Mouse (Mus musculus): ENCODE measurements around the gene Gm9945. TPM values are rescaled to one million over a fixed set of nuclear protein-coding genes. Genes with fewer than 3 reads are reported as not detected.

The Gm9945 gene
- polyA plus RNA-seq, 1 experiment from 2014 or later: not detected

DNA sequence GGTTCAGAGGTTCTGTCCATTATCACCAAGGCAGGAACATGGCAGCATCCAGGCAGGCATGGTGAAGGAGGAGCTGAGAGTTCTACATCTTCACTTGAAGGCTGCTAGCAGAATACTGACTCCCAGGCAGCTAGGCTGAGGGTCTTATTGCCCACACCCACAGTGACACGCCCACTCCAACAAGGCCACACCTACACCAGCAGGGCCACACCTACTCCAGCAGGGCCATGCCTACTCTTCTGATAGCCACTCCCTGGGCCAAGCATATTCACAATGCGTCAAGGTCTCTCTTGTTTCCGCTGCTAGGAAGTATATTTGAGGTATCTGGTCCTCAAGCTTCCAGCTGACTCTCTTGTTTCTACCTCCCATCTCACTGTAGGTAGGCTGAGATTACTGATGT, 21.0 kb upstream of the Gm9945 start:
- Histone ChIP-seq H3K4me2 (ENCODE audit: low read length) (no peak overlapping the region), H3K36me3 (ENCODE audit: insufficient read depth, low read length) (no peaks in the 10 kb centered on the region), H3K27ac (no peak overlapping the region), H3K4me3 (replicated peaks; ENCODE audit: low read depth, low read length) (no peak overlapping the region), H3K9ac (ENCODE audit: low read depth, low read length) (no peak overlapping the region), H3K9me3 (replicated peaks; ENCODE audit: low read length) (no peaks in the 10 kb centered on the region), H3K4me1 (replicated peaks; ENCODE audit: insufficient read depth, low read length) (peaks cover 9% of the 10 kb centered on the region), H3K27me3 (ENCODE audit: insufficient read depth, low read length) (peaks cover 12% of the 10 kb centered on the region)
- WGBS: 68% methylated on average over 3 of the region's 3 CpGs
- ATAC-seq (replicated peaks; ENCODE audit: low FRiP score, low read depth) (no peak), DNase-seq (ENCODE audit: low spot score) (no peak)
- no peak for TF ChIP-seq CTCF (IDR thresholded peaks at IDR 0.05; ENCODE audit: low read depth)

DNA sequence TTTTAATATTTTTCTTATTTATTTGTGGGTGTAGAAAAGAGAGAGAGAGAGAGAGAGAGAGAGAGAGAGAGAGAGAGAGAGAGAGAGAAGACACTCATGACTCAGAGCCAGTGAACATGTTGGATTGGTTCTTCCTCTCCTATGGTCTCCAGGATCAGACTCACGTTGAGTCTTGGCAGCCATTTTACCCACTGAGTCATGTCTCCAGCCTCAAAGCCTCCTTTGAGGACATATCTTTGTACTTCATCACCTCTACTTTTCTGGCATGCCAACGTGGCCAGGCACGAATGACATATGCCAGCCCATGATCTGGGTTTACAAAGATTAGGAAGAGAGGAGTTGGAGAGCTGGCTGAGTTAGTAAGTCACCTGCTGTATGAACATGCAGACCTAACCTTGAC, 19.8 kb upstream of the Gm9945 start:
- peaks cover 10% of the 10 kb centered on the region for H3K4me1 ChIP-seq (replicated peaks; ENCODE audit: insufficient read depth, low read length)
- TF ChIP-seq CTCF (IDR thresholded peaks at IDR 0.05; ENCODE audit: low read depth): no peak
- no peaks in the 10 kb centered on the region for H3K9me3 ChIP-seq (replicated peaks; ENCODE audit: low read length)
- DNase-seq (ENCODE audit: low spot score) (no peak), ATAC-seq (replicated peaks; ENCODE audit: low FRiP score, low read depth) (no peak)
- no peak overlapping the region for H3K9ac ChIP-seq (ENCODE audit: low read depth, low read length)
- H3K27ac ChIP-seq: no peak overlapping the region
- peaks cover 22% of the 10 kb centered on the region for H3K27me3 ChIP-seq (ENCODE audit: insufficient read depth, low read length)
- H3K4me2 ChIP-seq (ENCODE audit: low read length): no peak overlapping the region
- no peak overlapping the region for H3K4me3 ChIP-seq (replicated peaks; ENCODE audit: low read depth, low read length)
- no peaks in the 10 kb centered on the region for H3K36me3 ChIP-seq (ENCODE audit: insufficient read depth, low read length)
- 93% methylated on average over 3 of the region's 3 CpGs for WGBS

DNA sequence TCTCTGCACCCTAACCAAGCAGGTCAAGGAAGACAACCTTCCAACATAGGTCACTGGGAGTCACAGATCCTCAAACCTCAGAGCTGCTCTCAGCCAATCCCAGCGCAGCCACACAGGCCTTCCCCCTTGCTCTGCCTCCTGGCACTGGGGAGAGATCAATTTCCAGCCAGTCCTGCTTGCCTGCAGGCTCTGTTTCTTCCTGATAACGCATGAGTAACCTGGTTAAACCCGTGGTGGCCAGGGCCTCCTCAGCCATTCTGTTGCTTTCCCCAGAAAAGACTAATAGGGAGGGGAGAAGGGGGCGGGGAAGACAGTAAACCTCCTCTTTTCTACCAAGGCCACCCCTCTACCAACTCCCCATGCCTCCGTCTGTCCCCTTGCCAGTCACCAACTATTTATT, 18.2 kb upstream of the Gm9945 start:
- Histone ChIP-seq H3K4me1 (replicated peaks; ENCODE audit: insufficient read depth, low read length) (peaks cover 10% of the 10 kb centered on the region), H3K27ac (no peak overlapping the region), H3K27me3 (ENCODE audit: insufficient read depth, low read length) (peaks cover 24% of the 10 kb centered on the region), H3K9me3 (replicated peaks; ENCODE audit: low read length) (no peaks in the 10 kb centered on the region), H3K36me3 (ENCODE audit: insufficient read depth, low read length) (no peaks in the 10 kb centered on the region), H3K4me3 (replicated peaks; ENCODE audit: low read depth, low read length) (no peak overlapping the region), H3K9ac (ENCODE audit: low read depth, low read length) (no peak overlapping the region), H3K4me2 (ENCODE audit: low read length) (no peak overlapping the region)
- DNase-seq (ENCODE audit: low spot score): no peak
- no peak for ATAC-seq (replicated peaks; ENCODE audit: low FRiP score, low read depth)
- TF ChIP-seq CTCF (IDR thresholded peaks at IDR 0.05; ENCODE audit: low read depth): no peak
- WGBS: 31% methylated on average over 5 of the region's 5 CpGs

DNA sequence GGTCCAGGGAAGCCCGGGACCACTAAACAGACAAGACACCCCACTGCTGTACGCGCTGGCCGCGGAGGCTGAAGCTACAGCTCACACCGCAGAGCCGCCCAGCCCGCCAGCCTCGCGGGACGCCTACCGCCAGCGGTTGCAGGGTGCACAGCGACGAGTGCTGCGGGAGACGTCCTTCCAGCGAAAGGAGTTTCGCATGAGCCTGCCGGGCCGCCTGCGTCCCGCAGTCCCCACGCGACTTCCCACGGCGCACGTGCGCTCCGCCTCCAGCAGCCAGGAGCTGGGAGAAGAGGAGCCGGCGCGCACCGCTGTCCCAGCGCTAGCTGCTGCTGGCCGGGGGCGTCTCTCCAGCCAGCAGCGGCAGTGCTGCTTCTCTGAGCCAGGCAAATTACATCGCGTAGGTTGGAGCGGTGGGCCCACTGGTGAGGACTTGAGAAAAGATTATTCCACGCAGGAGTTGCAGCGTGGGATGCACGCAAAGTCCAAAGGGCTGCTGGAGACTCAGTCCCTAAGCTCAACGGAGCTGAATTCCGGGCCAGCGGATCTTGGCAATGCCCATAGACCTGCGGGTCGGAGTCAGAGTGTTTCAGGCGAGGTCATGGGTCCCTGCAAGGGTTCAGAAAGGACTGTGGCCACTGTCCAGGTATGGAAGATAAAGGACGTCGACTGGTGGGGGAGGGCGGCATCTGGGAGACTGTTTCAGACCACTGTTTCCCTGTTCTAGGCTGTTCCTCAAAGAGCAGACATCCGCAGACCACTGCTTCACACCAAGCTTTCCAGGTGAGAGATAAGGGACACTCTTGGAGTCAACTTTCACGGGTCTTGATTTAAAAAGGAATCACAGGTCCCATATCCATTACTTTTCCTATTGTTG, 16.2 kb upstream of the Gm9945 start:
- peak overlapping the region; percentile 74 for H3K4me2 ChIP-seq (ENCODE audit: low read length)
- no peaks in the 10 kb centered on the region for H3K36me3 ChIP-seq (ENCODE audit: insufficient read depth, low read length)
- 0 out of 2 replicates have a peak overlapping the region, but pooled peaks have one; percentile 37 for H3K9ac ChIP-seq (ENCODE audit: low read depth, low read length)
- no peak overlapping the region for H3K27ac ChIP-seq
- WGBS: 7% methylated on average over 55 of the region's 55 CpGs
- H3K4me1 ChIP-seq (replicated peaks; ENCODE audit: insufficient read depth, low read length): peaks cover 10% of the 10 kb centered on the region
- H3K9me3 ChIP-seq (replicated peaks; ENCODE audit: low read length): no peaks in the 10 kb centered on the region
- no peak for ATAC-seq (replicated peaks; ENCODE audit: low FRiP score, low read depth)
- H3K27me3 ChIP-seq (ENCODE audit: insufficient read depth, low read length): peaks cover 24% of the 10 kb centered on the region
- no peak for DNase-seq (ENCODE audit: low spot score)
- no peak for TF ChIP-seq CTCF (IDR thresholded peaks at IDR 0.05; ENCODE audit: low read depth)
- peak overlapping the region; percentile 39 for H3K4me3 ChIP-seq (replicated peaks; ENCODE audit: low read depth, low read length)

DNA sequence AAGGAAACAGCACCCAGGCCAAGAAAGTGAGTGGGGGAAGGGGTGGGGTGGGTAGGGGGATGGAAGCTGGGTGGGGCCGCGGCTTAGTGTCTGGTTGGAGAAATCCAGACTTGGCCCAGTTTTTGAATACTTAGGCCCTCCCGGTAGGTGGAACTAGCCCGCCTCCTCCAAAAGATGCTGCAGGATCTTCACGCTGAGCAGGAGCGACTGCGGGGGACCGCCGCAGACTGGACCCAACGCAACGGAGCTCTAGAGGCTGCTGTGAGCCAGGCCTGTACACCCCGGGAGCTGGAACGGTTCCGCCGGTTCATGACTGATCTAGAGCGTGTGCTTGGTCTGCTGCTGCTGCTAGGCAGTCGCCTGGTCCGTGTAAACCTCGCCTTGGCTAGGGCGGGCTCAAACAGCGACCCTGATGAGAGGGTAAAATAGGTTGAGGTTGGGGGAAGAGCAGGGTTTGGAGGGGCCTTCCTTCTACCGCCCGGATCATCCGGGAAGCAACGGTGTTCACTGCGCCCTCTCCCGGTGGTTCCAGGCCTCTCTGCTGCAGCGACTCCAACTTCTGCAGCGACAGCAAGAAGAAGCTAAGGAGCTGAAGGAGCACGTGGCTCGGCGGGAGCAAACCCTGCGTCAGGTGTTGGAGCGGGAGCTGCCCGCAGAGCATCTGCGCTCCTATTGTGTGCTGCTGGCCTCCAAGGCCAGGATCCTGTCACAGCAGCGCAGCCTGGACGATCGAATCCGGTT, 13.6 kb upstream of the Gm9945 start:
- H3K27me3 ChIP-seq (ENCODE audit: insufficient read depth, low read length): peaks cover 30% of the 10 kb centered on the region
- WGBS: 7% methylated on average over 40 of the region's 40 CpGs
- peak; percentile 80 for TF ChIP-seq CTCF (IDR thresholded peaks at IDR 0.05; ENCODE audit: low read depth)
- peak; percentile 87 for DNase-seq (ENCODE audit: low spot score)
- H3K4me2 ChIP-seq (ENCODE audit: low read length): peak overlapping the region; percentile 54
- peak; percentile 41; the same call in 1 of the 2 replicates for ATAC-seq (replicated peaks; ENCODE audit: low FRiP score, low read depth)
- H3K4me3 ChIP-seq (replicated peaks; ENCODE audit: low read depth, low read length): peak overlapping the region; percentile 28
- peak overlapping the region; percentile 48 for H3K9ac ChIP-seq (ENCODE audit: low read depth, low read length)
- no peak overlapping the region for H3K27ac ChIP-seq
- no peaks in the 10 kb centered on the region for H3K36me3 ChIP-seq (ENCODE audit: insufficient read depth, low read length)
- H3K9me3 ChIP-seq (replicated peaks; ENCODE audit: low read length): no peaks in the 10 kb centered on the region
- peaks cover 10% of the 10 kb centered on the region for H3K4me1 ChIP-seq (replicated peaks; ENCODE audit: insufficient read depth, low read length)

DNA sequence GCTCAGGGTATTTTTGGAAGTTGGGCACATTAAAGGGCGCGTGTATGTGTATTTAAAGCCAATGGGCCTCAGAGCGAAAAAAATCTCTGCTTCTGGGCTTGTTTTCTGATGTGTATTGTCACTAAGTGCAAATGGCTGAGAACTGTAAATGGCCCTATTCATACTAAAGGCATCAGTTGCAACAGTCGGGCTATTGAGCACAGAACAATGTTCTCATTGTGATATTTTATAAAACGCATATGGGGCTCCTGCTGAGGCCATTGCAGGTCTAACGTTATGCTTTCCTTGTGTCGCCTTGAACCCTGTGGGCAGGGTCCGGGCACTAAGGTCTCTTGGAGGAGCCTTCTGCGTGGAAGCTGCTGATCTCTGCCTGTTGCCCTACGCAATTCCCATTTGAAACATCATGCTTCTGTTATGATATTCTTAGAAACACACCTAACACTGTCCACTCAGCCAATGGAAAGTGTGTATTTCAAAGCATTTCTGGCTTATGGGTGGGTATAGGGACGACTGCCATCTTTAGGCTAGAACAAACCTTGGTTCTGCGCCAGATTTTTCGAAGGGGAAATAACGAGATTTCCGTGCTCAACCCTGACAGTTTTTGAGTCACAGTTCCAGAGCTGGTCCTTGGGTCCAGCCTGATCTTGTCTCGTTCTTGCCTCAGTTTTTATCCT, 10.5 kb upstream of the Gm9945 start:
- DNase-seq (ENCODE audit: low spot score) (no peak), ATAC-seq (replicated peaks; ENCODE audit: low FRiP score, low read depth) (0 out of 2 replicates have a peak, but pooled peaks have one; percentile 2)
- Histone ChIP-seq H3K27ac (no peak overlapping the region), H3K36me3 (ENCODE audit: insufficient read depth, low read length) (no peaks in the 10 kb centered on the region), H3K4me2 (ENCODE audit: low read length) (no peak overlapping the region), H3K4me3 (replicated peaks; ENCODE audit: low read depth, low read length) (no peak overlapping the region), H3K27me3 (ENCODE audit: insufficient read depth, low read length) (peaks cover 15% of the 10 kb centered on the region), H3K9me3 (replicated peaks; ENCODE audit: low read length) (no peaks in the 10 kb centered on the region), H3K4me1 (replicated peaks; ENCODE audit: insufficient read depth, low read length) (no peaks in the 10 kb centered on the region; the same call in 1 of the 2 replicates), H3K9ac (ENCODE audit: low read depth, low read length) (no peak overlapping the region)
- 41% methylated on average over 16 of the region's 16 CpGs for WGBS
- TF ChIP-seq CTCF (IDR thresholded peaks at IDR 0.05; ENCODE audit: low read depth): no peak

Measured in kidney, postnatal 0 days (tissue).